Mouse (Mus musculus): ENCODE results near the gene Zfp346. TPM values are rescaled to one million over a fixed set of nuclear protein-coding genes. Genes with fewer than 3 reads are reported as not detected.

Gene Zfp346
- 21.1 and 25.1 TPM in 2 replicates for polyA plus RNA-seq (2012; rRNA removed)

DNA sequence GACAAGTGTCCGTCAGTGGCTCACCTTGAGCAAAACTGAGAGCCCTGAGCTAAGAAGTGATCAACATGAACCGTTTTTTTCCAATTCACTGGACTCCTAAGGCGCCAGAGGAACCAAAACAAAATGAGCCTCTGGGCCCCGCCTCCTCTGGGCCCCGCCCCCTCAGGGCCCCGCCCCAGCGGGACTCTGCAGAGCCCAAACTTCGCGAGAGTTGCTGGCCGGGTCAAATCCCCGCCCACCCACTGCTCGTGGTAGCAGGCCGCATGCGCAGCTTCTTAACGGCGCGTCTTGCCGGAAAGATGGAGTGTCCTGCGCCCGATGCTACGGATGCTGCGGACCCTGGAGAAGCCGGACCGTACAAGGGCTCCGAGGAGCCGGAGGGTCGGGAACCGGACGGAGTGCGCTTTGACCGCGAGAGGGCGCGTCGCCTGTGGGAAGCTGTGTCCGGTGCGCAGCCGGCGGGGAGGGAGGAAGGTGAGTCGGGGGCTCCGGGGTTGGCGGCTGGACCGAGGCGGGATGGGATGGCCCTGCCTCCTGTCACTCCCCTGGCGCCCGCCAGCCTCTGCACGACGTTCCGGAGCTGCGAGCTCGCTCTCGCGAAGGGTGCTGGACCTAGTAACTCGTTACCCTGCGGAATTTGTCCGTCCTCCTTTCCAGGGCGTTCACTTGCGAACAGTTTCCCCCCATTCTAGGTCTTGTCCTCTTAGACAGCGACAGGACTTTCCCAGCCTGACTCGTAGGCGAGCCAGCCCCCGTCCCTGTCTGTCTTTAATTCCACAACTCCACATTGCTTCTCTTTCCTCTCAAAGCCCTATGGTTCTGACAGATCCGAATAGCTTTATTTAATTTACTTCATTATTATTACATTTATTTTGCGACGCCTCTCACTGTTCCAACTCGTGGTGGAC is at the start of gene Zfp346:
Gene Zfp346, plus strand, starts transcription at position 267 of the 908 bp plus-strand sequence.

DNA sequence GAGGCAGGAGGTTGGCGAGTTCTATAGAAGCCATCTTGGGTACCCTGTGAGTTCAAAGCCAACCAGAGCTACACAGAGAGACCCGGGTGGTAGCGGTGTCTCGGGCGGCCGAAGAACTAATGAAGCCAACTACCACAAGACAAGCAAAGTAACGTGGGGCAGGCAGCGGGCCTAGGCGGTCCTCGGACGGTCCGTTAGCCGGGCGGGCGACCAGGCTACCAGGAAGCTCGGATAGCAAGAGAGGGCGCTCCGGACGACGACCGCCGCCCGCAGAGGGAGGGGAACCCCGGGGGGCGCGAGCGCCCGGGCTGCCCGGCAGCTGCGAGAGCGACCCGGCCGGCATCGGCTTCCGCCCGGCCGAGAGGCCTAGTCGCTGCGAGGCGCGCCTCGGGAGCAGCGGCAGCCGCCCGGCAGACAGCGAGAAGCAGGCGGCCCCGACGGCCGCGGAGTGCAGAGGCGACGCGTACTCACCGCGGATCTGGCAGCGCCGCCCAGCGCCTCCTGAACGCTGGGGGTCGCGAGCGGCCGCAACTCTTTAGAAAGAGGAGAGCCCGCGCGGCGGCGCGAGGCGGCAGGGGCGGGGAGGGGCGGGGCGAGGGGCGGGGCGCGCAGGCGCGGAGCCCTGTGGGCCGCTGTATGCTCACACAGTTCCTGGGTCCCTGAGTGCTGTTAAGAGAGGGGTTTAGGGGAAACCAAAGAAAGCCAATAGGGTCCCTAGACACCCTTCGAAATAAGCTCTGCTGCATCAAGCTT is 5.2 kb upstream of the Zfp346 start, which contains the start of gene Uimc1:
Gene Uimc1, minus strand, starts transcription at position 575 of the 753 bp plus-strand sequence.

DNA sequence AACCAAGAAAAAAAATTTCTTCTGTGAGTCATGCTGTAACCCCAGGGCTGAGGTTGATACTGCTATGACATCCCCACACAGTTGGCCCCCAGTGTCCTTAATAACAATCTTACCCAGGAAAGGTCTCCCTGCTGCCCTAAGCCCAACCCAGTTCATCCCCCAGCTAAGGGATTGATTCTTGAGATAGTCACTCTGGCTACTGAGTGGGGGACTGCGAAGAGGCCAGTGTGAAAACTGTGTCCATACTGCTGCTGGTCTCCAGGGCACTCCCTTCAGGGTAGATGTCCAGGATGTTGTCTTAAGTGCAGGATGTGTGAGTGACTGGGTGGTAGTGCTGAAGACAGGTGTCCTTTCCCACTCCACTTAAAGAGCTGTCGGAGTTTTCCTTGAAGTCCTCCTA is 28.3 kb downstream of the Zfp346 start, which contains the start of gene Gm17617:
Gene Gm17617, minus strand, starts transcription at position 101 of the 400 bp plus-strand sequence.

DNA sequence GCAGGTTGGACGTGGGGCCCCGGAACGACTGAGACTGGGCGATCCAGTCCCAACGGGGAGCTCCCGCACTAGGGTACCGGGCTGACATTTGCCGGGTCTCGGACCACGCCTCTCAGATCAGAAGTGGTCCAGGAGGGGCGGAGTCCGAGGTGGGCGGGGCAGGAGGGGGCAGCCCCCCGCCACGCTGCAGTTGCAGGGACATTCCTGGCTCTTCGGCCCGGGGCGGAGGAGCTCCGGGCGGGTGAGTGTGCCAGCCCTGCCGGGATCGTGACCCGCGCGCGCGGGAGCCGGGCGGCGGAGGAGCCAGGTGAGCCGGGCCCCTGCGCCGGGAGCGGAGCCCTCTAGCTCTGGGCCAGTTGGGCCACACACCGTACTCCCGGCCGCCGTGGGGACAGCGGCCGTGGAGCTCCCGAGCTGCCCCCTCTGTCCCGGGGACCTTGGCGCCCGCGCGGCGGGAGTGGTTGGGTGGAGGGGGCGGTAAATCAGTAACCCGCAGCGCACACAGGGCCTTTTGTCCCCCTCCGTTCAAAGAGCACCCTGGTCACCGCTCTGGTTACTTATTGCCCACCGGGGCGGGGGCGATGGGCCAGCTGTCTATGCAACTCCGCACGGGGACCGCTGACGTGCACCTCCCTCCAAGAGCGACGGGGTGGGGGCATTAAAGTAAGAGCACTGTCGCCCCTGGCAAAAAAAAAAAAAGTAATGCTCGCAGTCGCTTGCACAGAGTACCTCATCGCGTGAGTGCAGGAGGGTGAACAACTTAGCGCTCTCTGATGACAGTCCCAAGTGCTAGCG is 47.7 kb downstream of the Zfp346 start, which contains the start of gene Fgfr4:
Gene Fgfr4, plus strand, starts transcription at position 20 of the 795 bp plus-strand sequence.

Other genes with a start within 250 kb of the Zfp346 start
- gene Unc5a, start 155.9 kb upstream of the Zfp346 start, polyA plus RNA-seq (2012; rRNA removed): 5.5 and 7.9 TPM in 2 replicates
- gene Hk3, start 83.9 kb upstream of the Zfp346 start, polyA plus RNA-seq (2012; rRNA removed): 3.6 and 4.2 TPM in 2 replicates
- gene Uimc1, start 5.0 kb upstream of the Zfp346 start, polyA plus RNA-seq (2012; rRNA removed): 2.4 and 3.2 TPM in 2 replicates
- not detected in 2 replicates for gene Gm17617, start 28.2 kb downstream of the Zfp346 start, polyA plus RNA-seq (2012; rRNA removed)
- gene Fgfr4, start 47.3 kb downstream of the Zfp346 start, polyA plus RNA-seq (2012; rRNA removed): 13.0 and 15.3 TPM in 2 replicates
- gene Nsd1, start 104.5 kb downstream of the Zfp346 start, polyA plus RNA-seq (2012; rRNA removed): 20.2 and 25.4 TPM in 2 replicates
- 323 and 337 TPM in 2 replicates for gene Prelid1, start 215.2 kb downstream of the Zfp346 start, polyA plus RNA-seq (2012; rRNA removed)
- gene Rab24, start 216.6 kb downstream of the Zfp346 start, polyA plus RNA-seq (2012; rRNA removed): 90.5 and 92.6 TPM in 2 replicates
- 16.3 and 21.3 TPM in 2 replicates for gene Mxd3, start 224.5 kb downstream of the Zfp346 start, polyA plus RNA-seq (2012; rRNA removed)

All from ovary, adult 2 months (tissue).